Mouse (Mus musculus): ENCODE data around the gene Cfap221.
A peak's percentile ranks its signal among the peaks of the same experiment; 100 is the strongest.

Cfap221 gene

GRCm38 (mm10) chr1:119996798-119997581 is at the start of gene Cfap221:
Gene Cfap221 (minus strand): TSS chr1:119997234.
- no peak for DNase-seq

GRCm38 (mm10) chr1:120044584-120044983 is 47.5 kb upstream of the Cfap221 start:
- no peak for DNase-seq

GRCm38 (mm10) chr1:120042421-120042820 is 45.4 kb upstream of the Cfap221 start:
- no peak for DNase-seq

GRCm38 (mm10) chr1:120038594-120038993 is 41.6 kb upstream of the Cfap221 start:
- no peak for DNase-seq

GRCm38 (mm10) chr1:120037021-120037683 is 40.1 kb upstream of the Cfap221 start:
- DNase-seq: no peak

GRCm38 (mm10) chr1:120035456-120036034 is 38.5 kb upstream of the Cfap221 start:
- no peak for DNase-seq

GRCm38 (mm10) chr1:120034793-120035192 is 37.8 kb upstream of the Cfap221 start:
- no peak for DNase-seq

- no peak for DNase-seq
Observed at GRCm38 (mm10) chr1:120033469-120033854, 36.4 kb upstream of the Cfap221 start.

GRCm38 (mm10) chr1:120032804-120033468 is 35.9 kb upstream of the Cfap221 start:
- DNase-seq: peak; percentile 55

- peak; percentile 54 for DNase-seq
Observed at GRCm38 (mm10) chr1:120030474-120030873, 33.4 kb upstream of the Cfap221 start.

- peak; percentile 38 for DNase-seq
Observed at GRCm38 (mm10) chr1:120027693-120028092, 30.7 kb upstream of the Cfap221 start.

- no peak for DNase-seq
Observed at GRCm38 (mm10) chr1:120025050-120025439, 28.0 kb upstream of the Cfap221 start.

- DNase-seq: no peak
Observed at GRCm38 (mm10) chr1:120024331-120025049, 27.5 kb upstream of the Cfap221 start.

GRCm38 (mm10) chr1:120021951-120022350 is 24.9 kb upstream of the Cfap221 start:
- no peak for DNase-seq

GRCm38 (mm10) chr1:120020322-120020897 is 23.4 kb upstream of the Cfap221 start:
- DNase-seq: no peak

GRCm38 (mm10) chr1:120019428-120019827 is 22.4 kb upstream of the Cfap221 start:
- no peak for DNase-seq

- DNase-seq: no peak
Observed at GRCm38 (mm10) chr1:120018900-120019299, 21.9 kb upstream of the Cfap221 start.

GRCm38 (mm10) chr1:120016240-120016639 is 19.2 kb upstream of the Cfap221 start:
- no peak for DNase-seq

GRCm38 (mm10) chr1:120013111-120013510 is 16.1 kb upstream of the Cfap221 start:
- peak; percentile 37 for DNase-seq

GRCm38 (mm10) chr1:120012638-120013037 is 15.6 kb upstream of the Cfap221 start:
- DNase-seq: no peak

- DNase-seq: no peak
Observed at GRCm38 (mm10) chr1:120007851-120008588, 11.0 kb upstream of the Cfap221 start.
